Mouse (Mus musculus): ENCODE results near the gene Clec4g.
A peak's percentile ranks its signal among the peaks of the same experiment; 100 is the strongest.

The Clec4g gene

DNA sequence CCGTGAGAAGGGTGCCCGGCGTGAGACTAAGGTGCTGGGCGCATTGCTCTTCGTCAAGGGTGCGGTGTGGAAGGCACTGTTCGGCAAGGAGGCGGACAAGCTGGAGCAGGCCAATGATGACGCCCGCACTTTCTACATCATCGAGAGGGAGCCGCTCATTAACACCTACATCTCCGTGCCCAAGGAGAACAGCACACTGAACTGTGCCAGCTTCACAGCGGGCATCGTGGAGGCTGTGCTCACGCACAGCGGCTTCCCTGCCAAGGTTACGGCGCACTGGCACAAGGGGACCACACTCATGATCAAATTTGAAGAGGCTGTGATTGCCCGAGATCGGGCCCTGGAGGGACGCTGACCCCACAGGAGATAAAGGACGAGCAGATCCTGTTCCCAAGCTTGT lies 41.2 kb downstream of the Clec4g start:
- no peak for DNase-seq (ENCODE audit: low spot score)

DNA sequence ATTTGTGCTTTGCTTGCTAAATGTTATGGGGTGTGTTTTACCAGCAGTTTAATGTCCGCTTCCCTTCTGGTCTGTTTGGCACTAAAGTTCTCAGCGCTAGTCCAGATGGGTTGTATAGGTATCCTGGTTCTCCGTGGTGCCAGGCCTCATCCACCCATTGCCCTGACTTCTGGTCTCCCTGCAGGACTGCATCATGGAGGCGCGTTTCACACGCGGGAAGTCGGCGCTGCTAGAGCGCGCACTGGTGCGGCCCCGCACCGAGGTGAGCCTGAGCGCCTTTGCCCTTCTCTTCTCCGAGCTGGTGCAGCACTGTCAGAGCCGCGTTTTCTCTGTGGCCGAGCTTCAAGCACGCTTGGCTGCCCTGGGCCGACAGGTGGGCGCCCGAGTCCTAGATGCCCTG lies 41.6 kb downstream of the Clec4g start:
- no peak for DNase-seq (ENCODE audit: low spot score)

GRCm38 (mm10) chr8:3676993-3677579 lies 43.4 kb downstream of the Clec4g start:
- DNase-seq (ENCODE audit: low spot score) = peak; percentile 28

DNA sequence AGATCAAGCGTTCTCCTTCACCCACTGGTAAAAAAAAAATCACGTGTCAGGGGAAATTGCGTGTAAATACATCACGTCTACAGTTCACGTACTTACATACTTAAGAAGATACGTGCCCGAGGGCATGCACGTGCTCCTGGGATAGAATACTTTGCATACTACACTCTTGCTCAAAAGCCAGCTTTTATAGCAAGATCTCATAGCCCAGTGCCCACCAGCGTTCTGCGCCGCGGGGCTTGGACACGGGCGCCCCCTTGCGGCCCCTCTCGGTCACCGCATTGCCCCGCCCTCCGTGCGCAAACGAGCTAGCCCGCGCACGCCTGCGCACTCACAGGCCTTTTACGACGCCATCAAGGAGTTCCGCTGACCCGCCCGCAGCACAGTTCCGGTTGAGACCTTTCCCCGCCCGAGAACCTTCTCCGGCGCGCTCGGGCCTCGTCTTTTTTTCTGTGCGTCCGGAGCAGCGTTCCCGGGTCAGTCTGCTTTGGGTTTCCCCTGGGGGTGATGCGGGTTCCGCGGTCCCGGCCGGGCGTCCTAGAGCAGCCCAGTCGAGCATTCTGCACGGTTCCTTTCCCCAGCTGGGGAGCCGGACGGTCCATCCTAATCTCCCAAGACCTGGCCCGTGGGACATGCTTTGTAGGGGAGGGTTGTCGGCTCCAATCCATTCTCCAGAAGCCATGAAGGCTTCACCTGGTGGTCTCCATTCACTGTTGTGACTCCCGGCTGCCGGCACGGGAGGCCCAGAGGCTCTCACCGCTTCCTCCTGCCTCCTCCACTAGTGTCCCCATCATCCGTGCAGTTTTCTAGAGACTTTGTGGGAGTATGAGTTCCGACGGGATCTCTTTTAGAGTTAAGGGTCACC lies 44.1 kb downstream of the Clec4g start, which contains the start of gene Trappc5:
Gene Trappc5, plus strand, starts transcription at position 169 of the 862 bp plus-strand sequence.
- DNase-seq (ENCODE audit: low spot score) = peak; percentile 89

DNA sequence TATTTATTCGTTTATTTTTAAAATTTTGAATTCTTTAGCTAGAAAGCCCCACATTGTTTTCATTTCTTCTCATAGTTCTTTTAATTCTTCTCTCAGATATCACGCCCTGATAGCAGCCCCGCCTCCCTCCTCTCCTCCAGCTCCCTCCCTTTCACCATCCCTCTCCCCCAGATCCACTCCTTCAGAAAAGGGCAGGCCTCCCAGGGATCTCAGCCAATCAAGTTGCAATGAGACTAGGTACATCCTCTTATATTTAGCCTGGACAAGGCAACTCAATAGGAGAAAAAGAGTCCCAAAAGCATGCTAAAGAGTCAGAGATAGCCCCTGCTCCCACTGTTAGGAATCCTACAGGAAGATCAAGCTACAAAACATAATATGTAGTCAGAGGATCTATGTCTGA lies 45.8 kb downstream of the Clec4g start:
- DNase-seq (ENCODE audit: low spot score) = no peak

GRCm38 (mm10) chr8:3671980-3672491 lies 48.4 kb downstream of the Clec4g start, which contains the start of gene Fcor:
Gene Fcor, minus strand, starts transcription at chr8:3672362.
- DNase-seq (ENCODE audit: low spot score) = peak; percentile 66

- no peak for DNase-seq (ENCODE audit: low spot score)
Observed at GRCm38 (mm10) chr8:3670388-3670787, 50.1 kb downstream of the Clec4g start.

GRCm38 (mm10) chr8:3665507-3665906 lies 54.9 kb downstream of the Clec4g start, which contains the start of gene Mcemp1:
Gene Mcemp1, plus strand, starts transcription at chr8:3665754.
- DNase-seq (ENCODE audit: low spot score) = no peak

DNA sequence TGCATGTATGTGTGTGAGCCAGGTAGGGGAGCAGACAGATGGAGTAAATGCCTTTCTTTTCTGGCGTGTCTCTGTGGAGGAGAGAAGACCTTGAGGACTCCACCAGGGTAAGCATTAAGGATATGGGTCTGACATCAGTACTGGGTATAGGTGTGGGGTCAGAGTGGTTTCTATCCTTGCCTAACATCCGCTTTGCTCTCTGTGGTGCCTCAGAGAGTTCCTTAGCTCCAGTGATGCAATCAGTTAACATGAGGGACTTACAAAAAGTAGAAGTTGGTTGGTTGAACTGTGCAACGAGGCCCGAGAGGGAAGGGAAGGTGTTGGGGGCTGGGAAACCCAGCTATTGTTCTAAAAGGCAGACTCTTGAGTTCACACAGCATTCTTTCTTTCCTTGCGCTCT lies 56.0 kb downstream of the Clec4g start:
- no peak for DNase-seq (ENCODE audit: low spot score)

- no peak for DNase-seq (ENCODE audit: low spot score)
Observed at GRCm38 (mm10) chr8:3660889-3661288, 59.6 kb downstream of the Clec4g start.

Data from c-Kit-positive CD71-positive TER-119-positive erythroid progenitor cells, embryonic 14.5 days (primary cell).